ENCODE assay signal across 8 mouse cellular contexts in the genomic region with DNA sequence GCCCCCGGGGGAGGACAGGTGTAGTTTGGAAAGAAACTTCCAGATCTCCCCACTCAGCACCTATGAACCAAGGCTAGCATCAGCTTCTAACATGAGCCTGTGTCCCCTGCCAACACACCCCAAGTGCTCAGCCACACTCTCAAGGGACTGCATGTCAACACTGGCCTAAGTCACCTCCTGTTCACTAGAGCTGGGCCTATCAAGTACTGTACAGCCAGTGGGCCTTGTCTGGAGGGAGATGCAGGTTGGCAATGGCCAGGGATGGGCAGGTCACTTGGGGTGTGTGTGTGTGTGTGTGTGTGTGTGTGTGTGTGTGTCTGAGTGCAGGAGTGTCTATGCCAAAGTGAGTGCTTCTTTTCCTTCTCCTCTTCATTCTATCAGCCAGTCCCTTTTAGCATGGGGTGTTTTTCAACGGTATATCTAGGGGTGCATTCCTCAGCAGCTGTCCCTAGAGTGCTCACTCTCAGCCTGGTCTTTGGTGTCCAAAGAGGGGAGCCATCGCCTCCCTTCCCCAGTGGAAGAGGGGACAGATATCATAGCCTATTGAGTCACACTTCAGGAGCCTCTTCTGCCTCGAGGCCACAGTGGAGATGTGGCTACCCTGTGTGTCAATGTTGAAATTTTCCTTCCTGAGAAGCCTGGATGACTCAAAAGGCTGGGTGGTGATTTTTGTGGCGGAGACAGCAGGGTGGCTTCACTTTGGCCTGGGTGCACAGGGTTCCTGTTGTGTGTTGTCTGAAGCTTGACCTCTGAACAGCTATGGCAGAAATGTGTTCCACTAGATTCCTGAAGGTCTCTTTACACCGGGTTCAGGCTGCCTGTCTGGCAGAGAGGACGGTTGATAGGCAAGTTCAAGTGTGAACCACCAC. TPM values are rescaled to one million over a fixed set of nuclear protein-coding genes. Genes with fewer than 3 reads are reported as not detected.
DNase-seq lines count a peak whose midpoint lies in the region; ATAC-seq and TF ChIP-seq lines count a peak whose summit lies in the region.

No protein-coding gene starts in this region.

- POLR2A ChIA-PET in Patski (lab: Charles Lee) = interaction anchor here (0.6 kb wide), 2 partner anchors 267 to 702 kb away, joined by 3 read pairs; no protein-coding TSS in a partner anchor

- peaks cover 11% of the 10 kb centered on the region for H3K27me3 ChIP-seq in CH12.LX (replicated peaks)
- no peaks in the 10 kb centered on the region for H3K27me3 ChIP-seq in Patski
- no peaks in the 10 kb centered on the region for H3K27me3 ChIP-seq in heart, embryonic 14.5 days (ENCODE audit: control insufficient read depth, insufficient read depth, low read length)
- H3K27me3 ChIP-seq in liver, postnatal 0 days (ENCODE audit: insufficient read depth, low read length) = no peaks in the 10 kb centered on the region

- in situ Hi-C loops in CH12.LX (cut with MboI; ENCODE audit: low pct_ligation_motif_present, low pct_unique_long_range_greater_than_20kb, low sequenced_read_pairs) (no loop called here), Patski (cut with MboI; ENCODE audit: low pct_unique_long_range_greater_than_20kb) (no loop called here)

- dilution Hi-C loops in CH12.LX (cut with MboI; ENCODE audit: extremely low pct_ligation_motif_present, extremely low pct_unique_long_range_greater_than_20kb, low sequenced_read_pairs) = no loop called here

- peak overlapping the region; percentile 77 for H3K4me2 ChIP-seq in CH12.LX (ENCODE audit: insufficient read depth, low read depth, poor library complexity, severe bottlenecking)
- H3K4me2 ChIP-seq in heart, embryonic 14.5 days (ENCODE audit: low read length) = peak overlapping the region; percentile 91
- H3K4me2 ChIP-seq in liver, postnatal 0 days (ENCODE audit: low read depth, low read length) = peak overlapping the region; percentile 84

- no peak for TF ChIP-seq RAD21 in CH12.LX (IDR thresholded peaks at IDR 0.05; ENCODE audit: low read depth, low read length)

- CTCF ChIA-PET in Patski (lab: Charles Lee) = no interaction called here

- H3K79me2 ChIP-seq in CH12.LX (replicated peaks; ENCODE audit: control insufficient read depth, extremely low read depth, insufficient read depth, poor library complexity, severe bottlenecking) = no peaks in the 10 kb centered on the region

- H3K4me3 ChIP-seq in CH12.LX (replicated peaks in 1 of 3; ENCODE audit: low read depth in 2 of 3, low read length in 2 of 3, poor library complexity in 1 of 3) = peak overlapping the region; percentile 9 to 81 (median 13)
- peak overlapping the region; percentile 74 to 79; a peak in 3 of 4 replicates for H3K4me3 ChIP-seq in heart, embryonic 14.5 days (ENCODE audit: control insufficient read depth in 1 of 2, insufficient read depth in 1 of 2, low read depth in 1 of 2, low read length in 2 of 2)
- peak overlapping the region; percentile 59 for H3K4me3 ChIP-seq in liver, postnatal 0 days (ENCODE audit: low read depth, low read length)

- WGBS in heart, embryonic 14.5 days = 69% methylated on average over 7 of the region's 7 CpGs
- 64% methylated on average over 7 of the region's 7 CpGs for WGBS in liver, postnatal 0 days (ENCODE audit: insufficient replicate concordance)

- no peak for TF ChIP-seq POLR2A in CH12.LX (IDR thresholded peaks at IDR 0.05; ENCODE audit: low read depth, low read length)

- peaks cover 0 to 9% of the 10 kb centered on the region in 2 experiments for H3K36me3 ChIP-seq in CH12.LX (replicated peaks in 1 of 2; ENCODE audit: control insufficient read depth in 1 of 2, insufficient read depth in 1 of 2, low read length in 1 of 2)
- no peaks in the 10 kb centered on the region for H3K36me3 ChIP-seq in heart, embryonic 14.5 days (ENCODE audit: control insufficient read depth, insufficient read depth, low read length)
- H3K36me3 ChIP-seq in liver, postnatal 0 days (replicated peaks; ENCODE audit: insufficient read depth, low read length) = no peaks in the 10 kb centered on the region

- ATAC-seq in Patski = peak; percentile 13
- ATAC-seq in heart, embryonic 14.5 days (ENCODE audit: insufficient number of reproducible peaks, insufficient read depth, low FRiP score, low read depth) = no peak
- ATAC-seq in liver, postnatal 0 days = peak; percentile 13; the same call in 1 of the 2 replicates
- ATAC-seq in activated CD4-positive, CD25-positive, alpha-beta regulatory T cell, adult 4 months = no peak

- peaks cover 7 to 10% of the 10 kb centered on the region in 2 experiments for H3K4me1 ChIP-seq in CH12.LX (ENCODE audit: control insufficient read depth in 1 of 2, insufficient read depth in 2 of 2)
- H3K4me1 ChIP-seq in heart, embryonic 14.5 days (ENCODE audit: control insufficient read depth in 2 of 2, insufficient read depth in 2 of 2, low read length in 2 of 2) = peaks cover 11 to 12% of the 10 kb centered on the region in 2 experiments
- H3K4me1 ChIP-seq in liver, postnatal 0 days (ENCODE audit: insufficient read depth) = peaks cover 23% of the 10 kb centered on the region

- H3K27ac ChIP-seq in CH12.LX (ENCODE audit: insufficient read depth, low read depth) = no peak overlapping the region
- no peak overlapping the region for H3K27ac ChIP-seq in heart, embryonic 14.5 days (replicated peaks in 1 of 2; ENCODE audit: control insufficient read depth in 1 of 2, insufficient read depth in 1 of 2, low read depth in 2 of 2, low read length in 2 of 2)
- H3K27ac ChIP-seq in liver, postnatal 0 days (ENCODE audit: low read depth) = peak overlapping the region; percentile 35; the same call in 1 of the 2 replicates

- TF ChIP-seq CTCF in CH12.LX (conservative IDR thresholded peaks at IDR 0.05 in 1 of 2, IDR thresholded peaks at IDR 0.05 in 1 of 2; ENCODE audit: low read depth in 2 of 2, low read length in 2 of 2) (no peak), Patski (IDR thresholded peaks at IDR 0.05) (no peak)
- no peak for TF ChIP-seq CTCF in liver, postnatal 0 days (IDR thresholded peaks at IDR 0.05; ENCODE audit: low read depth)

- H3K9me3 ChIP-seq in CH12.LX (replicated peaks; ENCODE audit: low read length) = no peaks in the 10 kb centered on the region
- no peaks in the 10 kb centered on the region for H3K9me3 ChIP-seq in heart, embryonic 14.5 days (ENCODE audit: control insufficient read depth, low read length)
- H3K9me3 ChIP-seq in liver, postnatal 0 days (ENCODE audit: low read length) = no peaks in the 10 kb centered on the region

- H3K9ac ChIP-seq in CH12.LX (ENCODE audit: insufficient read depth, low read depth) = peak overlapping the region; percentile 71; the same call in 1 of the 2 replicates
- peak overlapping the region; percentile 82 for H3K9ac ChIP-seq in heart, embryonic 14.5 days (ENCODE audit: low read length)
- H3K9ac ChIP-seq in liver, postnatal 0 days (replicated peaks) = peak overlapping the region; percentile 59; the same call in 1 of the 2 replicates

- DNase-seq in CH12.LX (ENCODE audit: extremely low read depth) = no peak
- DNase-seq in Patski (ENCODE audit: low read depth, low spot score) = no peak
- DNase-seq in liver, postnatal 0 days = no peak
- DNase-seq in spleen, postnatal 14 days (ENCODE audit: low spot score in 2 of 2) = no peak
- no peak for DNase-seq in left cerebral cortex, adult 9 months (ENCODE audit: low spot score in 2 of 2)
- no peak for DNase-seq in urinary bladder, postnatal 25 days (ENCODE audit: low spot score)

- TF ChIP-seq EP300 in CH12.LX (IDR thresholded peaks at IDR 0.05; ENCODE audit: low read length) = no peak
- no peak for TF ChIP-seq EP300 in liver, postnatal 0 days (IDR thresholded peaks at IDR 0.05; ENCODE audit: low read depth)

TF ChIP-seq in CH12.LX, 34 proteins besides CTCF, POLR2A, EP300 and RAD21:
- TF ChIP-seq PAX5 (IDR thresholded peaks at IDR 0.05; ENCODE audit: low read length) (no peak), ETS1 (conservative IDR thresholded peaks at IDR 0.05; ENCODE audit: low read depth, low read length) (no peak), MEF2A (IDR thresholded peaks at IDR 0.05; ENCODE audit: borderline replicate concordance, low read depth, low read length) (no peak), SIN3A (IDR thresholded peaks at IDR 0.05; ENCODE audit: low read length) (no peak), ZNF384 (IDR thresholded peaks at IDR 0.05; ENCODE audit: low read depth, low read length) (no peak), NELFE (IDR thresholded peaks at IDR 0.05; ENCODE audit: low read depth, low read length) (no peak), POLR2AphosphoS2 (IDR thresholded peaks at IDR 0.05; ENCODE audit: low read depth, low read length) (no peak)

RNA-seq across cellular contexts. Expression of gene Aifm2, which starts 1.2 kb away (rescaled TPM):
- 15.4 and 17.9 TPM in 2 replicates for total RNA-seq in CH12.LX (2012; rRNA removed)
- total RNA-seq in CH12.LX (2014; rRNA removed) = 10.1 and 11.2 TPM in 2 replicates
- polyA plus RNA-seq in CH12.LX (2012; ENCODE audit: insufficient read length, low read depth) = 12.4 and 16.7 TPM in 2 replicates
- 43.0 TPM for polyA plus RNA-seq in Patski (2021)
- 20.7 and 23.1 TPM in 2 replicates for polyA plus RNA-seq in heart, embryonic 14.5 days (2014; fragmentation: Nextera tagmentation; extraction: Ambion mirVana)
- polyA plus RNA-seq in liver, postnatal 0 days (2015; fragmentation: Nextera tagmentation; extraction: Ambion mirVana) = 10.9 and 11.2 TPM in 2 replicates
- 1 to 10 TPM; 1.9 to 3.1 TPM for polyA plus RNA-seq in activated CD4-positive, CD25-positive, alpha-beta regulatory T cell, adult 4 months (2017; shearing (Covaris generic))

RNA-seq across cellular contexts. Expression of gene Tysnd1, which starts 20.9 kb away (rescaled TPM):
- total RNA-seq in CH12.LX (2012; rRNA removed) (38.9 and 39.4 TPM in 2 replicates), CH12.LX (2014; rRNA removed) (20.5 and 23.2 TPM in 2 replicates)
- polyA plus RNA-seq in CH12.LX (2012; ENCODE audit: insufficient read length, low read depth) (42.2 and 45.1 TPM in 2 replicates), Patski (2021) (30.6 TPM)
- polyA plus RNA-seq in heart, embryonic 14.5 days (2014; fragmentation: Nextera tagmentation; extraction: Ambion mirVana) = 25.7 and 27.5 TPM in 2 replicates
- polyA plus RNA-seq in liver, postnatal 0 days (2015; fragmentation: Nextera tagmentation; extraction: Ambion mirVana) = 22.8 and 24.2 TPM in 2 replicates
- polyA plus RNA-seq in activated CD4-positive, CD25-positive, alpha-beta regulatory T cell, adult 4 months (2017; shearing (Covaris generic)) = 1 to 10 TPM; 2.9 to 3.7 TPM

RNA-seq across cellular contexts. Expression of gene Sar1a, which starts 36.1 kb away (rescaled TPM):
- total RNA-seq in CH12.LX (2012; rRNA removed) (97.1 and 121 TPM in 2 replicates), CH12.LX (2014; rRNA removed) (184 and 187 TPM in 2 replicates)
- polyA plus RNA-seq in CH12.LX (2012; ENCODE audit: insufficient read length, low read depth) (128 and 166 TPM in 2 replicates), Patski (2021) (146 TPM)
- polyA plus RNA-seq in heart, embryonic 14.5 days (2014; fragmentation: Nextera tagmentation; extraction: Ambion mirVana) = 169 and 175 TPM in 2 replicates
- polyA plus RNA-seq in liver, postnatal 0 days (2015; fragmentation: Nextera tagmentation; extraction: Ambion mirVana) = 60.7 and 62.1 TPM in 2 replicates
- polyA plus RNA-seq in activated CD4-positive, CD25-positive, alpha-beta regulatory T cell, adult 4 months (2017; shearing (Covaris generic)) = 100 to 1,000 TPM; 101 to 110 TPM

Comparison
In these comparisons a context has a peak if more than half of its experiments do, and no peak if none do; other contexts are left out.
1. H3K4me3 ChIP-seq: peak in every context shown above with its lines; median percentile 76 in heart, embryonic 14.5 days; 59 in liver, postnatal 0 days; 13 in CH12.LX.
2. ATAC-seq: peak in Patski (single experiment) and liver, postnatal 0 days (single experiment); none in heart, embryonic 14.5 days (single experiment) and activated CD4-positive, CD25-positive, alpha-beta regulatory T cell, adult 4 months (single experiment).
3. Peak in every context shown above with its lines, with median percentiles within 50 percentile points of each other: H3K4me2 ChIP-seq and H3K9ac ChIP-seq.